Mouse (Mus musculus) liver, embryonic 13.5 days (tissue): ENCODE data around the gene Phc2. TPM values are rescaled to one million over a fixed set of nuclear protein-coding genes. Genes with fewer than 3 reads are reported as not detected.

ENCODE experiments used
- ATAC-seq: fragments of 200-750 bp; cut with Nextera tagmentation; 2 replicates; pipeline ENCODE4 v1.8.0; 2017; ENCODE audit warnings: low read depth, mild to moderate bottlenecking, moderate number of reproducible peaks, moderate library complexity
- DNase-seq: peaks from one replicate; pipeline ENCODE4 v3.0.0; 2022
- H3K27ac ChIP-seq: fragments of 300-500 bp; sonication (generic); 2 replicates; pipeline ENCODE4 v1.5.1; 2015; ENCODE audit warnings: moderate library complexity, mild to moderate bottlenecking, inconsistent platforms
- H3K27me3 ChIP-seq: fragments of 300-500 bp; sonication (generic); 2 replicates; pipeline ENCODE4 v1.6.1; 2015; ENCODE audit warnings: mild to moderate bottlenecking, inconsistent platforms
- H3K36me3 ChIP-seq: fragments of 300-500 bp; sonication (generic); 2 replicates; pipeline ENCODE4 v1.6.1; 2015; ENCODE audit warnings: mild to moderate bottlenecking, inconsistent platforms
- H3K4me1 ChIP-seq: fragments of 300-500 bp; sonication (generic); replicated peaks from 2 replicates; pipeline ENCODE4 v1.6.1; 2015; ENCODE audit warnings: inconsistent platforms
- H3K4me2 ChIP-seq: fragments of 300-500 bp; sonication (generic); 2 replicates; pipeline ENCODE4 v1.6.1; 2015; ENCODE audit warnings: inconsistent platforms, mild to moderate bottlenecking, moderate library complexity
- H3K4me3 ChIP-seq: fragments of 300-500 bp; sonication (generic); replicated peaks from 2 replicates; pipeline ENCODE4 v1.5.1; 2015; ENCODE audit warnings: mild to moderate bottlenecking, inconsistent platforms
- H3K9ac ChIP-seq: fragments of 300-500 bp; sonication (generic); 2 replicates; pipeline ENCODE4 v1.6.1; 2015; ENCODE audit warnings: mild to moderate bottlenecking, inconsistent platforms
- H3K9me3 ChIP-seq: fragments of 300-500 bp; sonication (generic); replicated peaks from 2 replicates; pipeline ENCODE4 v1.6.1; 2016; ENCODE audit warnings: inconsistent platforms
- WGBS: fragments of 180-500 bp; shearing (Covaris S2); methylation state at CpG from one replicate; pipeline ENCODE4 v1.1.7; 2015; ENCODE audit not compliant: insufficient replicate concordance; 5-methylcytosine and 5-hydroxymethylcytosine counted together
- polyA plus RNA-seq: library from polyadenylated mRNA; unstranded; fragments of >200 nt; fragmentation: Nextera tagmentation; extraction: Ambion mirVana; gene quantifications from 2 replicates; pipeline ENCODE4 v1.2.1, GENCODE M21; 2015

The Phc2 gene
- polyA plus RNA-seq, 1 experiment from 2014 or later, result 12.9 TPM

GRCm38 (mm10) chr4:128788108-128788507, 133.6 kb downstream of the Phc2 start:
- H3K9me3 ChIP-seq, result no peaks in the 10 kb centered on the region
- H3K4me1 ChIP-seq, result peaks cover 20% of the 10 kb centered on the region
- H3K27ac ChIP-seq, result no peak overlapping the region
- no peak for DNase-seq
- no peak overlapping the region for H3K4me2 ChIP-seq
- no peaks in the 10 kb centered on the region for H3K27me3 ChIP-seq
- 85% methylated on average over 4 of the region's 4 CpGs for WGBS
- peaks cover 65% of the 10 kb centered on the region for H3K36me3 ChIP-seq
- no peak for ATAC-seq
- H3K4me3 ChIP-seq, result no peak overlapping the region
- no peak overlapping the region for H3K9ac ChIP-seq

DNA sequence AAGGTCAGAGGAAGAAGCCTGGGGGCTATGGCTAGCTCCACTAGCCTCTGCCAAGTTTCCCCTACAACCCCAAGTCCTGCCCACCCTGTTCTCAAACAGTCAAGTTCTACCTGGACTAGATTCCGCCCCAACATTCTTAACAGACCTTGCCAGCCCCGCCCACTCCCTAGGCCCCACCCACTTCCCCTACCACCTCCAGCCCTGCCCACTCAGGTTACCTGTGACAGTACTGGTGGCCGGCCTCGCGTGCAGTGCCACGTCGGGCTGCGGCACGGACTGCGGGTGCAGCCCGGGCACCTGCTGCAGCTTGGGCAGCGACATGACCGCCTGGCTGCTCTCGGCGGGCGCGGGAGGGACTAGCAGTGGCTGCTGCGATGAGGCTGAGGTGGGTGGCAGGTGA, 135.1 kb downstream of the Phc2 start:
- 72% methylated on average over 18 of the region's 18 CpGs for WGBS
- Histone ChIP-seq H3K4me1 (peaks cover 31% of the 10 kb centered on the region), H3K4me2 (peak overlapping the region; percentile 47), H3K4me3 (peak overlapping the region; percentile 28), H3K27ac (no peak overlapping the region), H3K9ac (0 out of 2 replicates have a peak overlapping the region, but pooled peaks have one; percentile 4), H3K9me3 (no peaks in the 10 kb centered on the region), H3K36me3 (peaks cover 52% of the 10 kb centered on the region), H3K27me3 (no peaks in the 10 kb centered on the region)
- DNase-seq (no peak), ATAC-seq (0 out of 2 replicates have a peak, but pooled peaks have one; percentile 8)

GRCm38 (mm10) chr4:128793710-128794109, 139.2 kb downstream of the Phc2 start:
- Histone ChIP-seq H3K4me1 (peaks cover 60% of the 10 kb centered on the region), H3K9ac (no peak overlapping the region), H3K9me3 (no peaks in the 10 kb centered on the region), H3K36me3 (peaks cover 15% of the 10 kb centered on the region; the same call in 1 of the 2 replicates), H3K4me2 (no peak overlapping the region), H3K27me3 (no peaks in the 10 kb centered on the region), H3K27ac (no peak overlapping the region), H3K4me3 (no peak overlapping the region)
- WGBS, result 41% methylated on average over 1 of the region's 1 CpGs
- DNase-seq (no peak), ATAC-seq (no peak)

- H3K27ac ChIP-seq, result 0 out of 2 replicates have a peak overlapping the region, but pooled peaks have one; percentile 7
- no peaks in the 10 kb centered on the region for H3K9me3 ChIP-seq
- peaks cover 15% of the 10 kb centered on the region; the same call in 1 of the 2 replicates for H3K36me3 ChIP-seq
- DNase-seq, result no peak
- no peak for ATAC-seq
- H3K27me3 ChIP-seq, result no peaks in the 10 kb centered on the region
- 81% methylated on average over 8 of the region's 8 CpGs for WGBS
- H3K9ac ChIP-seq, result no peak overlapping the region
- no peak overlapping the region for H3K4me2 ChIP-seq
- peaks cover 64% of the 10 kb centered on the region for H3K4me1 ChIP-seq
- no peak overlapping the region for H3K4me3 ChIP-seq
Observed at GRCm38 (mm10) chr4:128794198-128794597, 139.7 kb downstream of the Phc2 start.

GRCm38 (mm10) chr4:128795596-128795995, 141.1 kb downstream of the Phc2 start:
- Histone ChIP-seq H3K27ac (no peak overlapping the region), H3K36me3 (0 out of 2 replicates have a peak, but pooled peaks cover 10% of the 10 kb centered on the region), H3K27me3 (no peaks in the 10 kb centered on the region), H3K4me3 (no peak overlapping the region; the same call in 1 of the 2 replicates), H3K4me1 (peaks cover 55% of the 10 kb centered on the region), H3K4me2 (peak overlapping the region; percentile 46), H3K9ac (0 out of 2 replicates have a peak overlapping the region, but pooled peaks have one; percentile 23), H3K9me3 (no peaks in the 10 kb centered on the region)
- ATAC-seq, result 0 out of 2 replicates have a peak, but pooled peaks have one; percentile 33
- no peak for DNase-seq
- 3% methylated on average over 9 of the region's 9 CpGs for WGBS

DNA sequence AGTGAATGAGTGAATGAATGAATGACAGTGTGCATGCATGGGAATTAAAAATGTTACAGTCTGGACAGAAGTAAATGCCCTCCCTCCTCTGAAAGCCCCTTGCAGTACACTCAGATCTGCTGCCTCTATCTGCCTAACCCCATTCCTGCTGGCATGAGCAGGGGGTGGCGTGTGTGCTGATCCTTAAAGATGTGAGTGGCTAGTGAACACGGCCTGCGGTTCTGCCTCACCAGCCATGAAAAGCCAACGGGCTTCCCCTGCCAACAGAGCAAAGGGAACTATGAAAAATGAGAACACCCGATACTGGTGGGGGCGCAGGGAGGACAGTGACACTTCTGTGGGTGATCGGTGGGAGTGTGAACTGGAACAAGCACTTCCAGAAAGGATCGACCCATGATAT, 142.3 kb downstream of the Phc2 start:
- Histone ChIP-seq H3K4me3 (no peak overlapping the region), H3K9ac (0 out of 2 replicates have a peak overlapping the region, but pooled peaks have one; percentile 6), H3K9me3 (no peaks in the 10 kb centered on the region), H3K4me2 (no peak overlapping the region), H3K4me1 (peaks cover 57% of the 10 kb centered on the region), H3K27me3 (no peaks in the 10 kb centered on the region), H3K27ac (no peak overlapping the region), H3K36me3 (0 out of 2 replicates have a peak, but pooled peaks cover 10% of the 10 kb centered on the region)
- DNase-seq (no peak), ATAC-seq (no peak)
- WGBS, result 71% methylated on average over 8 of the region's 8 CpGs

DNA sequence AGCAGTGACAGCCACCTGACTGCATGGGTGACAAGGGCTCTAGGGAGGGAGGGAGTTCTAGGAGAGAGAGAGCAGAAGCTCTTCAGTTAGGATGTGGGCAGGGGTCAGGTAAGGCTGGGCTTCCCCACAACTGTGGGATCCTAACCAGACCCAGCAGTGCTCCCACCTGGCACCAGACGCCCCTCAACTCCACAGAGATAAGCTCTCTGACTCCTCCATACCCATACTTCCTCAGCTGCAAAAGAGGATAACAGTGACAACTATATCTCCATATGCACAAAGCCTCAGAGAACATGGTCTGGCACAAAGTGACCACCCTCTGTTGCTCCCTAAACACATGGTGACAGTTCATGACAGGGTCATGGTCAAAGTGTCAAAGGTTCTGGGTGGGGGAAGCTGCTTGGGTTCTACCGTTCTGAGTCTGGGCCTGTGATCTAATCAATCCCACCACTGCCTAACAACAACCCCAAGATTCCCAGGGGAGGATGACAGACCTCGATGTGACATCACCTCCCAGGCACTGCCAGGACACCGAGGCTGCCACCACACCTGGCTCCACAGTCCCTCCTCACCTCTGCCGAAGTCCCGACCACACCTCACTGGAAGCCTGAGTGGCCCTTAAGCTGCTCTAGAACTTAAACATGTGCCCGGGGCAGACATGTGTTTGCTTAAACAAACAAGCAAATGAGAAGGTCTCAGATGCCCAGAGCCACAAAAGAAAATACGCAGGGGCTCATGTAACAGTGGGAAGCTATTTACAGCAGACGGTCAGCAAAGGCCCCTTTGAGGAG, 147.4 kb downstream of the Phc2 start:
- Histone ChIP-seq H3K9me3 (no peaks in the 10 kb centered on the region), H3K4me1 (peaks cover 62% of the 10 kb centered on the region), H3K27me3 (no peaks in the 10 kb centered on the region), H3K9ac (no peak overlapping the region; the same call in 1 of the 2 replicates), H3K4me2 (no peak overlapping the region), H3K4me3 (no peak overlapping the region), H3K27ac (peak overlapping the region; percentile 5; the same call in 1 of the 2 replicates), H3K36me3 (no peaks in the 10 kb centered on the region)
- WGBS, result 48% methylated on average over 9 of the region's 9 CpGs
- DNase-seq (no peak), ATAC-seq (no peak)

Other genes with a start within 250 kb of the Phc2 start
- gene Zscan20, start 44.6 kb upstream of the Phc2 start, polyA plus RNA-seq, result 0.91 and 1.00 TPM in 2 replicates
- gene Tlr12, start 36.1 kb upstream of the Phc2 start, polyA plus RNA-seq, result 0.92 and 1.2 TPM in 2 replicates
- gene A3galt2, start 100.7 kb downstream of the Phc2 start, polyA plus RNA-seq, result not detected in 2 replicates
- gene Zfp362, start 151.3 kb downstream of the Phc2 start, polyA plus RNA-seq, result 7.1 and 7.3 TPM in 2 replicates
- 0.30 and 0.35 TPM in 2 replicates for gene Trim62, start 228.9 kb downstream of the Phc2 start, polyA plus RNA-seq